Mouse (Mus musculus): ENCODE data around the gene Rtel1.

DNA sequence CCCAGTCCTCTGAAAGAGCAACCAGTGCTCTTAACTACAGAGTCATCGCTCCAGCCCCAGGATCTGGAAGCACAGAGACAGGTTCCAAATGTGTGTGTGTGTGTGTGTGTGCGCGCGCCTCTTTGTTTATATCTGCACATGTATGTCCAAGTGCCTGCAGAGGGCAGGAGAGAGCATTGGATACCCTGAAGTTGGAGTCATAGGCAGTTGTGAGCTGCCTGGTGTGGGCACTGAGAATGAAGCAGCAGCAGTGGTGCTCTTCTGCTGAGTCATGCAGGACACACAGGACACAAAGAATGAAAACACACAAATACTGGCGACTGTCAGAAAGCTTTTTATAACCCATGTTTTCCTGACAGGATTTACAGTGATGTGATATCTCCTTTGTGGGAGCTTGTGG, 50.5 kb downstream of the Rtel1 start:
- no peak for TF ChIP-seq CTCF (IDR thresholded peaks at IDR 0.05; ENCODE audit: borderline replicate concordance, insufficient read depth, low read length)
- TF ChIP-seq POLR2A (IDR thresholded peaks at IDR 0.05; ENCODE audit: low read depth, low read length), result no peak
